Mouse (Mus musculus) limb, embryonic 11.5 days (tissue): ENCODE measurements around the gene Kank1. TPM values are rescaled to one million over a fixed set of nuclear protein-coding genes. Genes with fewer than 3 reads are reported as not detected.
A peak's percentile ranks its signal among the peaks of the same experiment; 100 is the strongest.

ENCODE experiments used
- ATAC-seq: fragments of 200-750 bp; cut with Nextera tagmentation; 2 replicates; pipeline ENCODE4 v1.8.0; 2017; ENCODE audit warnings: low read depth; ENCODE audit not compliant: insufficient number of reproducible peaks, low FRiP score, low TSS enrichment
- DNase-seq: peaks from one replicate; pipeline ENCODE4 v3.0.0-alpha.2; 2015; ENCODE audit warnings: low spot score
- H3K27ac ChIP-seq: fragments of 300-500 bp; sonication (generic); replicated peaks from 2 replicates; pipeline ENCODE4 v1.5.1; 2014; ENCODE audit warnings: low read depth, mild to moderate bottlenecking, low read length
- H3K27me3 ChIP-seq: fragments of 300-500 bp; sonication (generic); 2 replicates; pipeline ENCODE4 v1.6.1; 2014; ENCODE audit warnings: mild to moderate bottlenecking, low read length, mixed read lengths; ENCODE audit not compliant: control insufficient read depth, insufficient read depth
- H3K36me3 ChIP-seq: fragments of 300-500 bp; sonication (generic); 2 replicates; pipeline ENCODE4 v1.6.1; 2014; ENCODE audit warnings: mild to moderate bottlenecking, low read length, moderate library complexity, mixed read lengths; ENCODE audit not compliant: control insufficient read depth, insufficient read depth
- H3K4me1 ChIP-seq: fragments of 300-500 bp; sonication (generic); 2 replicates; pipeline ENCODE4 v1.6.1; 2014; ENCODE audit warnings: low read length, mixed read lengths; ENCODE audit not compliant: control insufficient read depth, insufficient read depth
- H3K4me2 ChIP-seq: fragments of 300-500 bp; sonication (generic); 2 replicates; pipeline ENCODE4 v1.6.1; 2014; ENCODE audit warnings: low read depth, mild to moderate bottlenecking, moderate library complexity; ENCODE audit not compliant: severe bottlenecking
- H3K4me3 ChIP-seq: fragments of 300-500 bp; sonication (generic); 2 replicates; pipeline ENCODE4 v1.5.1; 2014; ENCODE audit warnings: low read depth, low read length
- H3K9ac ChIP-seq: fragments of 300-500 bp; sonication (generic); 2 replicates; pipeline ENCODE4 v1.6.1; 2014; ENCODE audit warnings: mild to moderate bottlenecking, low read length
- H3K9me3 ChIP-seq: fragments of 300-500 bp; sonication (generic); 2 replicates; pipeline ENCODE4 v1.6.1; 2016; ENCODE audit warnings: low read length; ENCODE audit not compliant: control insufficient read depth
- WGBS: fragments of 180-500 bp; shearing (Covaris S2); extraction: QIAGEN DNeasy Blood & Tissue Kit; methylation state at CpG from one replicate; pipeline ENCODE4 v1.1.7; 2014; 5-methylcytosine and 5-hydroxymethylcytosine counted together
- polyA plus RNA-seq: library from polyadenylated mRNA; unstranded; fragments of >200 nt; fragmentation: Nextera tagmentation; extraction: Ambion mirVana; gene quantifications from 2 replicates; pipeline ENCODE4 v1.2.1, GENCODE M21; 2014

Gene Kank1
- polyA plus RNA-seq, 1 experiment from 2014 or later, result 41.7 TPM

DNA sequence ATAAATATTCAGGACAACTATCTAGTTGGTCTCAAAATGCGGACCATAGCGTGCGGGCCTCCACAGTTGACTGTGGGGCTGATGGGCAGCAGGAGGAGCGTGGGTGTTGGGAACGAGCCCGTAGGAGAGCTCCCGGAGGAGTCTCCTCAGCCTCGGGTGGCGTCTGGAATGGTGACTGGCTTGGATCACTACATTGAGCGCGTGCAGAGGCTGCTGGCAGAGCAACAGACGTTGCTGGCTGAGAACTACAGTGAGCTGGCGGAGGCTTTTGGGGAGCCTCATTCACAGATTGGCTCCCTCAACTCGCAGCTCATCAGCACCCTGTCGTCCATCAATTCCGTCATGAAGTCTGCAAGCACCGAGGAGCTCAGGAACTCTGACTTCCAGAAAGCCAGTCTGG is 174.6 kb downstream of the Kank1 start:
- H3K9me3 ChIP-seq, result no peaks in the 10 kb centered on the region
- no peaks in the 10 kb centered on the region for H3K27me3 ChIP-seq
- no peak overlapping the region for H3K4me2 ChIP-seq
- ATAC-seq, result no peak
- H3K36me3 ChIP-seq, result peaks cover 21% of the 10 kb centered on the region
- no peak overlapping the region for H3K4me3 ChIP-seq
- DNase-seq, result no peak
- WGBS, result 77% methylated on average over 17 of the region's 17 CpGs
- H3K4me1 ChIP-seq, result peaks cover 10% of the 10 kb centered on the region
- H3K27ac ChIP-seq, result no peak overlapping the region
- no peak overlapping the region for H3K9ac ChIP-seq

GRCm38 (mm10) chr19:25415448-25415847 is 178.7 kb downstream of the Kank1 start:
- Histone ChIP-seq H3K36me3 (peaks cover 10% of the 10 kb centered on the region), H3K27me3 (no peaks in the 10 kb centered on the region), H3K9ac (no peak overlapping the region), H3K9me3 (no peaks in the 10 kb centered on the region), H3K4me3 (no peak overlapping the region), H3K27ac (peak overlapping the region; percentile 17; the same call in 1 of the 2 replicates), H3K4me1 (peaks cover 7% of the 10 kb centered on the region), H3K4me2 (no peak overlapping the region)
- WGBS, result 59% methylated on average over 5 of the region's 5 CpGs
- ATAC-seq (no peak), DNase-seq (no peak)

DNA sequence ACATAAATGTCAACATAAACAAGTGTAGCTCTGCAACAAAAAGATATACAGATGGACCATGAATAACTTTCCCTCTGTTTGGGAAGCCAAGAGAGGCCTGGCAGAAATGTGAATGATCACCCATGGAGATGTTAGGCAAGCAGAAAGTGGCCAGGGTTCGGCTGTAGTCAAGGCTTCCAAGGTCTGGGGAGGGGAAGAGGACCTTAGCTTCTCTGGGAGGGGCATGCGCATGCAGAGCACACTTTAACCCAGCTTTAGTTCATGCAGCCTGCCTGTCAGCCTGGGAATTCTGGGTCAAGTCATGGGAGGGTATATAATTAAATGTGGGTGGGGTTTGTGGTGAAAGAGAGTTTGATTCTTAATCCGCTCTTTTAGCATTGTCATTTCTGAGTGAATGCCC is 180.9 kb downstream of the Kank1 start:
- WGBS, result 84% methylated on average over 3 of the region's 3 CpGs
- H3K27ac ChIP-seq, result no peak overlapping the region
- no peak overlapping the region for H3K9ac ChIP-seq
- H3K36me3 ChIP-seq, result no peaks in the 10 kb centered on the region
- H3K27me3 ChIP-seq, result no peaks in the 10 kb centered on the region
- H3K9me3 ChIP-seq, result no peaks in the 10 kb centered on the region
- no peak overlapping the region for H3K4me3 ChIP-seq
- peaks cover 7% of the 10 kb centered on the region for H3K4me1 ChIP-seq
- DNase-seq (no peak), ATAC-seq (no peak)
- no peak overlapping the region for H3K4me2 ChIP-seq

GRCm38 (mm10) chr19:25419983-25420382 is 183.2 kb downstream of the Kank1 start:
- Histone ChIP-seq H3K4me3 (no peak overlapping the region), H3K27me3 (no peaks in the 10 kb centered on the region), H3K9me3 (no peaks in the 10 kb centered on the region), H3K36me3 (peaks cover 3% of the 10 kb centered on the region), H3K9ac (no peak overlapping the region), H3K4me2 (no peak overlapping the region), H3K4me1 (peaks cover 7% of the 10 kb centered on the region), H3K27ac (no peak overlapping the region)
- DNase-seq, result no peak
- 83% methylated on average over 8 of the region's 8 CpGs for WGBS
- no peak for ATAC-seq

DNA sequence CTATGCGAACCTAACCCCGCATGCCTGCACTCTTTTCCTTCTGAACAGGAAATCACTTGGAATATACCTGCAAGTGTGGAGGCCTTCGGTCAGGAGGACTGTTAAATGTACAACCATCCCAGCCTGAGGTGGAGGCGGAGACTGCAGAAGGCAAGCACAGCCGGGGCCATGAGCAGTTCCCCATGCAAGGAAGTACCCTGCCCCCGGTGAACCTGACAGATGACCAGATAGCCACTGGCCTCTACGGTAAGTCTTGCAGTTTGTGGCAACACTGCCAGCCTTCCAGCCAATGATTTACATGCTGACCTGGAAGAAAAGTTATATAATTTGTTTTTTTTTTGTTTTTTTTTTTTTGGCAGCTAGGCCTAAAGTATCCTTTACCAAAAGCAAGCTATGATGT is 185.3 kb downstream of the Kank1 start:
- Histone ChIP-seq H3K4me2 (no peak overlapping the region), H3K9me3 (no peaks in the 10 kb centered on the region), H3K36me3 (peaks cover 3% of the 10 kb centered on the region), H3K4me3 (no peak overlapping the region), H3K27ac (no peak overlapping the region), H3K4me1 (no peaks in the 10 kb centered on the region), H3K27me3 (no peaks in the 10 kb centered on the region), H3K9ac (no peak overlapping the region)
- 84% methylated on average over 7 of the region's 7 CpGs for WGBS
- no peak for DNase-seq
- ATAC-seq, result no peak

DNA sequence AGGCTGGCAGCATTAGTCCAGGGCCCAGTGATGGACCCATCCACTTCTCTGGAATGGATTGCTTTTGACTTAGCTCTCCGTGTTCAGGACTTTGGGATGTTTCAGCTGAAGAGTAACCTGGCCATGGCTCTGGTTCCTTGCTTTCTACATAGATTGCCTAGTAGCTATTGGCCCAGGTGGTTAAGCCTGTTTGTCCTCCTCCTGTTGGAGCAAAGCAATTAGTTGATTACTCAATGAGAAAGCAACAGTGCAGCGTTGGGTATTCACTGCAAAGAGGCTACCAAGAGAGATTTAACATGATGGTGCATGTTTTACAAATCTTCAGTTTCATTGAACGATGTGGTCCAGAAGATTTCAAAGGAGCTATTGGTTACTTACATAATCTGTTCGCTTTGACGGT is 186.6 kb downstream of the Kank1 start:
- Histone ChIP-seq H3K36me3 (peaks cover 6% of the 10 kb centered on the region), H3K4me3 (no peak overlapping the region), H3K4me1 (no peaks in the 10 kb centered on the region), H3K9me3 (no peaks in the 10 kb centered on the region), H3K4me2 (no peak overlapping the region), H3K9ac (no peak overlapping the region), H3K27ac (no peak overlapping the region), H3K27me3 (no peaks in the 10 kb centered on the region)
- DNase-seq (no peak), ATAC-seq (no peak)
- WGBS, result 89% methylated on average over 5 of the region's 5 CpGs

GRCm38 (mm10) chr19:25426431-25426830 is 189.7 kb downstream of the Kank1 start:
- H3K9me3 ChIP-seq, result no peaks in the 10 kb centered on the region
- no peak overlapping the region for H3K9ac ChIP-seq
- no peaks in the 10 kb centered on the region for H3K27me3 ChIP-seq
- no peak for DNase-seq
- H3K4me1 ChIP-seq, result no peaks in the 10 kb centered on the region
- no peak overlapping the region for H3K27ac ChIP-seq
- H3K4me2 ChIP-seq, result no peak overlapping the region
- no peak overlapping the region for H3K4me3 ChIP-seq
- 92% methylated on average over 5 of the region's 5 CpGs for WGBS
- peaks cover 12% of the 10 kb centered on the region for H3K36me3 ChIP-seq
- no peak for ATAC-seq

- WGBS, result 95% methylated on average over 17 of the region's 17 CpGs
- DNase-seq (no peak), ATAC-seq (no peak)
- Histone ChIP-seq H3K9ac (no peak overlapping the region), H3K36me3 (peaks cover 12% of the 10 kb centered on the region), H3K4me1 (no peaks in the 10 kb centered on the region), H3K4me3 (no peak overlapping the region), H3K27me3 (no peaks in the 10 kb centered on the region), H3K4me2 (no peak overlapping the region), H3K9me3 (no peaks in the 10 kb centered on the region), H3K27ac (no peak overlapping the region)
Measured at GRCm38 (mm10) chr19:25427886-25428285, 191.1 kb downstream of the Kank1 start.

- no peak overlapping the region for H3K4me2 ChIP-seq
- no peaks in the 10 kb centered on the region for H3K9me3 ChIP-seq
- no peaks in the 10 kb centered on the region for H3K27me3 ChIP-seq
- H3K36me3 ChIP-seq, result peaks cover 15% of the 10 kb centered on the region
- H3K9ac ChIP-seq, result no peak overlapping the region
- no peak for ATAC-seq
- no peak overlapping the region for H3K4me3 ChIP-seq
- WGBS, result 83% methylated on average over 13 of the region's 13 CpGs
- no peak overlapping the region for H3K27ac ChIP-seq
- H3K4me1 ChIP-seq, result no peaks in the 10 kb centered on the region
- DNase-seq, result no peak
Measured at GRCm38 (mm10) chr19:25428338-25428962, 191.7 kb downstream of the Kank1 start.
